Mouse (Mus musculus) ES-Bruce4 (cell line): Measurements from ENCODE around the gene Lamc3.

Experiments
- CTCF ChIP-seq: IDR thresholded peaks from one replicate; pipeline ENCODE4 v1.8.1; 2011; ENCODE audit warnings: low read depth, low read length
- POLR2A ChIP-seq: IDR thresholded peaks from one replicate; pipeline ENCODE4 v1.8.1; 2011; ENCODE audit warnings: low read length; ENCODE audit not compliant: insufficient read depth

GRCm38 (mm10) chr2:31891219-31891618, 4.1 kb downstream of the Lamc3 start:
- no peak for TF ChIP-seq POLR2A
- no peak for TF ChIP-seq CTCF
